ENCODE assay signal across 13 mouse cellular contexts in the genomic region with DNA sequence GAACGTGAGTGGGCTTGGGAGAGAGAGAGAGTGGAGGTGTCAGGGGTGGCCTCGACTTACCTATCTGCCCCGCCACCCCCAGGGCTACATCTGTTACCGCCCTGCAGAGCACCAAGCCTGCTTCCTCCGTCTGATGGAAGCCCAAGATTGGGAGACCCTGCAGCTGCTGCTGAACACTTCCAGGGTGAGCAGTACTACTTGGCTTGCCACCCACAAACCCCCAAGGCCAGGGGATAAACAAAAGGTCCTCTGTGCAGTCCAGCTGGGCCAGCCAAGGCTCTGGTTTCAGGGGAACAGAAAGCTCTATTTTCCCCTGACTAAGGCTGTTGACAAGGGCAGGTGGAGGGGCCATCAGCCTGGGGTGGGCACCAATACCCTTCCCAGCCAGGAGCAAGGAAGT. TPM values are rescaled to one million over a fixed set of nuclear protein-coding genes. Genes with fewer than 3 reads are reported as not detected.
DNase-seq lines count a peak whose midpoint lies in the region; ATAC-seq and TF ChIP-seq lines count a peak whose summit lies in the region.
"Had no signal": no experiment of that assay in that cellular context is flagged by ENCODE, and none has a peak within 500 bp of the region (broad histone marks: within the 10 kb centered on the region; RNA-seq: fewer than 3 reads in every experiment).

No protein-coding gene starts in this region.

- peak overlapping the region; percentile 23; the same call in 1 of the 2 replicates for H3K27ac ChIP-seq in hindbrain, embryonic 12.5 days
- H3K27ac ChIP-seq in hindbrain, embryonic 14.5 days: no peak overlapping the region
- H3K27ac ChIP-seq in testis, adult 2 months (ENCODE audit: control insufficient read depth, insufficient read depth, low read depth, low read length): peak overlapping the region; percentile 44
- H3K27ac ChIP-seq: lung, embryonic 15.5 days; midbrain, embryonic 13.5 days had no signal

- peak; percentile 37 for DNase-seq in adrenal gland, postnatal 10 days
- no peak for DNase-seq in adrenal gland, postnatal 36 days
- no peak for DNase-seq in hindbrain, embryonic 14.5 days (ENCODE audit: low spot score)
- DNase-seq in testis, postnatal 10 days (ENCODE audit: low spot score): no peak
- DNase-seq in lung, postnatal 36 days: no peak
- no peak for DNase-seq in gastrocnemius, postnatal 36 days
- DNase-seq: heart, postnatal 10 days; kidney, adult 9 months had no signal

- H3K9me3 ChIP-seq in hindbrain, embryonic 12.5 days (replicated peaks): no peaks in the 10 kb centered on the region
- H3K9me3 ChIP-seq in hindbrain, embryonic 14.5 days (ENCODE audit: control insufficient read depth, low read length): no peaks in the 10 kb centered on the region
- H3K9me3 ChIP-seq: lung, embryonic 15.5 days; midbrain, embryonic 13.5 days had no signal

- no peak for TF ChIP-seq CTCF in testis, adult 2 months (IDR thresholded peaks at IDR 0.05; ENCODE audit: control insufficient read depth, insufficient read depth, insufficient replicate concordance, low read depth, low read length)

- peaks cover 47% of the 10 kb centered on the region for H3K4me1 ChIP-seq in hindbrain, embryonic 12.5 days
- peaks cover 20% of the 10 kb centered on the region for H3K4me1 ChIP-seq in hindbrain, embryonic 14.5 days (replicated peaks; ENCODE audit: control insufficient read depth, insufficient read depth, low read length)
- peaks cover 25% of the 10 kb centered on the region for H3K4me1 ChIP-seq in testis, adult 2 months (ENCODE audit: control insufficient read depth, insufficient read depth, low read length)

- H3K4me2 ChIP-seq in hindbrain, embryonic 12.5 days (replicated peaks): no peak overlapping the region
- no peak overlapping the region for H3K4me2 ChIP-seq in hindbrain, embryonic 14.5 days (replicated peaks)
- H3K4me2 ChIP-seq: lung, embryonic 15.5 days; midbrain, embryonic 13.5 days had no signal

- H3K27me3 ChIP-seq in hindbrain, embryonic 12.5 days: no peaks in the 10 kb centered on the region
- H3K27me3 ChIP-seq in hindbrain, embryonic 14.5 days (ENCODE audit: control insufficient read depth, insufficient read depth, low read length): no peaks in the 10 kb centered on the region
- H3K27me3 ChIP-seq in testis, adult 2 months (ENCODE audit: control insufficient read depth, insufficient read depth, low read length): no peaks in the 10 kb centered on the region
- H3K27me3 ChIP-seq: lung, embryonic 15.5 days; midbrain, embryonic 13.5 days had no signal

- 81% methylated on average over 5 of the region's 5 CpGs for WGBS in hindbrain, embryonic 12.5 days
- 93% methylated on average over 5 of the region's 5 CpGs for WGBS in hindbrain, embryonic 14.5 days

- no peak for TF ChIP-seq POLR2A in testis, adult 2 months (IDR thresholded peaks at IDR 0.05; ENCODE audit: control insufficient read depth, low read depth, low read length)

- H3K9ac ChIP-seq in hindbrain, embryonic 12.5 days: no peak overlapping the region
- H3K9ac ChIP-seq in hindbrain, embryonic 14.5 days: no peak overlapping the region
- H3K9ac ChIP-seq: lung, embryonic 15.5 days; midbrain, embryonic 13.5 days had no signal

- intact Hi-C loops in gastrocnemius, postnatal 36 days (cut with DNase I): no loop called here

- peaks cover 44% of the 10 kb centered on the region for H3K36me3 ChIP-seq in hindbrain, embryonic 12.5 days
- peaks cover 52% of the 10 kb centered on the region for H3K36me3 ChIP-seq in hindbrain, embryonic 14.5 days (replicated peaks; ENCODE audit: control insufficient read depth, insufficient read depth)
- peaks cover 2% of the 10 kb centered on the region for H3K36me3 ChIP-seq in testis, adult 2 months (ENCODE audit: control insufficient read depth, insufficient read depth, low read length)

- no peak overlapping the region for H3K4me3 ChIP-seq in hindbrain, embryonic 12.5 days
- no peak overlapping the region for H3K4me3 ChIP-seq in hindbrain, embryonic 14.5 days (replicated peaks; ENCODE audit: low read length)
- no peak overlapping the region for H3K4me3 ChIP-seq in testis, adult 2 months (ENCODE audit: control insufficient read depth, low read depth, low read length)
- H3K4me3 ChIP-seq: lung, embryonic 15.5 days; midbrain, embryonic 13.5 days had no signal

- ATAC-seq in hindbrain, embryonic 12.5 days (ENCODE audit: low FRiP score): no peak
- ATAC-seq in hindbrain, embryonic 14.5 days (ENCODE audit: low FRiP score): no peak
- ATAC-seq: activated CD4-positive, CD25-positive, alpha-beta regulatory T cell, adult 4 months; midbrain, embryonic 13.5 days had no signal

RNA-seq across cellular contexts. Expression of a gene that starts 0.9 kb away (rescaled TPM):
- total RNA-seq in adrenal gland, postnatal 10 days (2021): under 1 TPM; 0.36 to 0.51 TPM
- total RNA-seq in adrenal gland, postnatal 36 days (2021): under 1 TPM; 0.30 to 0.46 TPM
- 1.2 TPM in 1 of 2 replicates, not detected in the other for polyA plus RNA-seq in hindbrain, embryonic 12.5 days (2016; fragmentation: Nextera tagmentation; extraction: Ambion mirVana)
- 0.75 TPM in 1 of 2 replicates, not detected in the other for polyA plus RNA-seq in hindbrain, embryonic 14.5 days (2014; fragmentation: Nextera tagmentation; extraction: Ambion mirVana)
- polyA plus RNA-seq in testis, adult 2 months (2012; rRNA removed): 7.5 and 7.9 TPM in 2 replicates
- total RNA-seq in gastrocnemius, postnatal 36 days (2021): under 1 TPM in 1 of 2 experiments, not detected in 1; 0.26 TPM
- polyA plus RNA-seq: activated CD4-positive, CD25-positive, alpha-beta regulatory T cell, adult 4 months; lung, embryonic 15.5 days; midbrain, embryonic 13.5 days had no signal

RNA-seq across cellular contexts. Expression of a gene that starts 4.3 kb away (rescaled TPM):
- total RNA-seq in adrenal gland, postnatal 10 days (2021): 10 to 100 TPM; 20.3 to 23.9 TPM
- total RNA-seq in adrenal gland, postnatal 36 days (2021): 10 to 100 TPM; 22.8 to 24.3 TPM
- polyA plus RNA-seq in hindbrain, embryonic 12.5 days (2016; fragmentation: Nextera tagmentation; extraction: Ambion mirVana): 35.2 and 36.9 TPM in 2 replicates
- 30.2 and 31.1 TPM in 2 replicates for polyA plus RNA-seq in hindbrain, embryonic 14.5 days (2014; fragmentation: Nextera tagmentation; extraction: Ambion mirVana)
- 13.9 and 16.5 TPM in 2 replicates for polyA plus RNA-seq in testis, adult 2 months (2012; rRNA removed)
- total RNA-seq in gastrocnemius, postnatal 36 days (2021): 10 to 100 TPM; 11.9 to 12.1 TPM

RNA-seq across cellular contexts. Expression of a gene that starts 4.4 kb away (rescaled TPM):
- total RNA-seq in adrenal gland, postnatal 10 days (2021): 10 to 100 TPM; 44.0 to 49.2 TPM
- 10 to 100 TPM; 85.9 to 94.4 TPM for total RNA-seq in adrenal gland, postnatal 36 days (2021)
- polyA plus RNA-seq in hindbrain, embryonic 12.5 days (2016; fragmentation: Nextera tagmentation; extraction: Ambion mirVana): 52.5 and 57.3 TPM in 2 replicates
- 71.2 and 73.5 TPM in 2 replicates for polyA plus RNA-seq in hindbrain, embryonic 14.5 days (2014; fragmentation: Nextera tagmentation; extraction: Ambion mirVana)
- polyA plus RNA-seq in testis, adult 2 months (2012; rRNA removed): 597 and 738 TPM in 2 replicates
- 10 to 100 TPM; 50.7 to 54.6 TPM for total RNA-seq in gastrocnemius, postnatal 36 days (2021)

RNA-seq across cellular contexts. Expression of a gene that starts 4.4 kb away (rescaled TPM):
- total RNA-seq in adrenal gland, postnatal 10 days (2021): 10 to 100 TPM; 19.0 to 25.2 TPM
- 10 to 100 TPM; 16.8 to 20.2 TPM for total RNA-seq in adrenal gland, postnatal 36 days (2021)
- 35.3 and 39.4 TPM in 2 replicates for polyA plus RNA-seq in hindbrain, embryonic 12.5 days (2016; fragmentation: Nextera tagmentation; extraction: Ambion mirVana)
- polyA plus RNA-seq in hindbrain, embryonic 14.5 days (2014; fragmentation: Nextera tagmentation; extraction: Ambion mirVana): 20.6 and 25.8 TPM in 2 replicates
- 61.5 and 69.3 TPM in 2 replicates for polyA plus RNA-seq in testis, adult 2 months (2012; rRNA removed)
- total RNA-seq in gastrocnemius, postnatal 36 days (2021): 10 to 100 TPM in 1 of 2 experiments, 1 to 10 TPM in 1; 9.5 to 11.7 TPM

RNA-seq across cellular contexts. Expression of a gene that starts 13.8 kb away (rescaled TPM):
- total RNA-seq in adrenal gland, postnatal 10 days (2021): 10 to 100 TPM; 11.1 to 26.5 TPM
- total RNA-seq in adrenal gland, postnatal 36 days (2021): 10 to 100 TPM; 14.7 to 25.7 TPM
- 24.2 and 25.0 TPM in 2 replicates for polyA plus RNA-seq in hindbrain, embryonic 12.5 days (2016; fragmentation: Nextera tagmentation; extraction: Ambion mirVana)
- polyA plus RNA-seq in hindbrain, embryonic 14.5 days (2014; fragmentation: Nextera tagmentation; extraction: Ambion mirVana): 45.7 and 46.8 TPM in 2 replicates
- 20.6 and 23.9 TPM in 2 replicates for polyA plus RNA-seq in testis, adult 2 months (2012; rRNA removed)
- under 1 TPM; 0.05 TPM for total RNA-seq in gastrocnemius, postnatal 36 days (2021)
